Mouse (Mus musculus): ENCODE results near the gene Pdzd4. TPM values are rescaled to one million over a fixed set of nuclear protein-coding genes. Genes with fewer than 3 reads are reported as not detected.

Gene Pdzd4
- 1 to 10 TPM; 3.2 to 3.4 TPM for total RNA-seq (2021)

- peak; percentile 50 for DNase-seq
Observed at GRCm38 (mm10) chrX:73824185-73825151, at the start of gene Pdzd4. Gene Pdzd4 (minus strand): TSS chrX:73824969.

GRCm38 (mm10) chrX:73871956-73872355, 47.2 kb upstream of the Pdzd4 start:
- DNase-seq, result no peak

- DNase-seq, result no peak
Observed at GRCm38 (mm10) chrX:73871474-73871873, 46.7 kb upstream of the Pdzd4 start.

GRCm38 (mm10) chrX:73869334-73869733, 44.6 kb upstream of the Pdzd4 start:
- DNase-seq, result peak; percentile 43

- no peak for DNase-seq
Observed at GRCm38 (mm10) chrX:73867852-73868251, 43.1 kb upstream of the Pdzd4 start.

GRCm38 (mm10) chrX:73867256-73867655, 42.5 kb upstream of the Pdzd4 start:
- DNase-seq, result no peak

- no peak for DNase-seq
Observed at GRCm38 (mm10) chrX:73864692-73865091, 39.9 kb upstream of the Pdzd4 start.

- DNase-seq, result no peak
Observed at GRCm38 (mm10) chrX:73855087-73855408, 30.3 kb upstream of the Pdzd4 start.

- peak; percentile 28 for DNase-seq
Observed at GRCm38 (mm10) chrX:73854326-73855086, 29.7 kb upstream of the Pdzd4 start.

- DNase-seq, result no peak
Observed at GRCm38 (mm10) chrX:73836691-73837090, 11.9 kb upstream of the Pdzd4 start.

- no peak for DNase-seq
Observed at GRCm38 (mm10) chrX:73835731-73836130, 11.0 kb upstream of the Pdzd4 start.

GRCm38 (mm10) chrX:73823747-73824146, 1.0 kb downstream of the Pdzd4 start:
- no peak for DNase-seq

- no peak for DNase-seq
Observed at GRCm38 (mm10) chrX:73816596-73817314, 8.0 kb downstream of the Pdzd4 start.

- DNase-seq, result no peak
Observed at GRCm38 (mm10) chrX:73815072-73815471, 9.7 kb downstream of the Pdzd4 start.

GRCm38 (mm10) chrX:73805814-73806213, 19.0 kb downstream of the Pdzd4 start:
- no peak for DNase-seq

- peak; percentile 83 for DNase-seq
Observed at GRCm38 (mm10) chrX:73798502-73798901, 26.3 kb downstream of the Pdzd4 start.

- DNase-seq, result no peak
Observed at GRCm38 (mm10) chrX:73797511-73797910, 27.3 kb downstream of the Pdzd4 start.

- DNase-seq, result peak; percentile 2
Observed at GRCm38 (mm10) chrX:73793505-73793904, 31.3 kb downstream of the Pdzd4 start.

GRCm38 (mm10) chrX:73793039-73793438, 31.7 kb downstream of the Pdzd4 start:
- DNase-seq, result no peak

GRCm38 (mm10) chrX:73788501-73788900, 36.3 kb downstream of the Pdzd4 start:
- peak; percentile 3 for DNase-seq

- no peak for DNase-seq
Observed at GRCm38 (mm10) chrX:73787225-73787558, 37.6 kb downstream of the Pdzd4 start.

- peak; percentile 93 for DNase-seq
Observed at GRCm38 (mm10) chrX:73786364-73787224, 38.2 kb downstream of the Pdzd4 start, which contains the start of the genes Idh3g and Ssr4. Gene Idh3g (minus strand): TSS chrX:73786897. Gene Ssr4 (plus strand): TSS chrX:73787028.
